Mouse (Mus musculus) bone marrow macrophage, adult 2 months (primary cell): ENCODE measurements around the gene Ilf3.

ENCODE experiments used
- CTCF ChIP-seq: IDR thresholded peaks from 2 replicates; pipeline ENCODE4 v1.5.1; 2012; ENCODE audit warnings: low read depth, mild to moderate bottlenecking, low read length, moderate library complexity
- POLR2A ChIP-seq: IDR thresholded peaks from 2 replicates; pipeline ENCODE4 v1.6.1; 2012; ENCODE audit warnings: mild to moderate bottlenecking, low read depth, low read length, borderline replicate concordance

DNA sequence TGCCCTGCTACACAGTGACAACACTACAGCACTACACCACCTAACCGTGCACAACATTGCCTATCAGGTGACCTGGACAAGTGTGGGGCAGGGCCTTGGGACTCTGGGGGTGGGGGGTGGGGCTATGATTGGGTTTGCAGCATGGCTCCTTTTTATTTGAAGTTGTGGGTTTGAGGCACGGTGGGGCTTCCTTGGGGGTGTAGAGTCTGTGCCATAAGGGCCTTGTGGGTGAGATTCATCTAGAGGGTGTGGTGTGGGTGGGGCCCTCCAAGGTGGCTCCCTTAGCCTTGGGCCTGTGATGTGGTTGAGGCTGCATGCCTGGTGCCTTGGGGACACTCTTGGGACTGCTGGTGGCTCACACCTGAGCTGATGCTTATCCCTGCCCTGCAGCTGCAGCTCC is 52.0 kb downstream of the Ilf3 start:
- TF ChIP-seq CTCF (no peak), POLR2A (no peak)
